Mouse (Mus musculus) embryonic facial prominence, embryonic 11.5 days (tissue): ENCODE data around the gene Prm3. TPM values are rescaled to one million over a fixed set of nuclear protein-coding genes. Genes with fewer than 3 reads are reported as not detected.

Experiments
- ATAC-seq: fragments of 200-750 bp; cut with Nextera tagmentation; replicated peaks from 2 replicates; pipeline ENCODE4 v1.8.0; 2017; ENCODE audit warnings: low read depth; ENCODE audit not compliant: insufficient number of reproducible peaks, low FRiP score, low TSS enrichment
- DNase-seq: peaks from one replicate; pipeline ENCODE4 v3.0.0-alpha.2; 2015; ENCODE audit warnings: low spot score
- H3K27ac ChIP-seq: fragments of 300-500 bp; sonication (generic); replicated peaks from 2 replicates; pipeline ENCODE4 v1.5.1; 2014; ENCODE audit warnings: mild to moderate bottlenecking, low read depth, low read length, control low read depth
- H3K27me3 ChIP-seq: fragments of 300-500 bp; sonication (generic); 2 replicates; pipeline ENCODE4 v1.6.1; 2014; ENCODE audit warnings: mild to moderate bottlenecking, low read length, moderate library complexity, mixed read lengths; ENCODE audit not compliant: control insufficient read depth, insufficient read depth
- H3K36me3 ChIP-seq: fragments of 300-500 bp; sonication (generic); replicated peaks from 2 replicates; pipeline ENCODE4 v1.6.1; 2014; ENCODE audit warnings: low read depth, mild to moderate bottlenecking, low read length, moderate library complexity, mixed read lengths; ENCODE audit not compliant: control insufficient read depth, insufficient read depth
- H3K4me1 ChIP-seq: fragments of 300-500 bp; sonication (generic); 2 replicates; pipeline ENCODE4 v1.6.1; 2014; ENCODE audit warnings: low read length, mixed read lengths; ENCODE audit not compliant: control insufficient read depth, insufficient read depth
- H3K4me2 ChIP-seq: fragments of 300-500 bp; sonication (generic); 2 replicates; pipeline ENCODE4 v1.6.1; 2014; ENCODE audit warnings: low read depth, mild to moderate bottlenecking, control low read depth, low read length, moderate library complexity
- H3K4me3 ChIP-seq: fragments of 300-500 bp; sonication (generic); 2 replicates; pipeline ENCODE4 v1.5.1; 2014; ENCODE audit warnings: low read depth, low read length, control low read depth
- H3K9ac ChIP-seq: fragments of 300-500 bp; sonication (generic); replicated peaks from 2 replicates; pipeline ENCODE4 v1.6.1; 2014; ENCODE audit warnings: mild to moderate bottlenecking, control low read depth, low read length
- H3K9me3 ChIP-seq: fragments of 300-500 bp; sonication (generic); replicated peaks from 2 replicates; pipeline ENCODE4 v1.6.1; 2016; ENCODE audit warnings: mild to moderate bottlenecking, low read length, inconsistent platforms, mixed read lengths; ENCODE audit not compliant: control insufficient read depth
- WGBS: fragments of 180-500 bp; shearing (Covaris S2); extraction: QIAGEN DNeasy Blood & Tissue Kit; methylation state at CpG from one replicate; pipeline ENCODE4 v1.1.7; 2014; 5-methylcytosine and 5-hydroxymethylcytosine counted together
- polyA plus RNA-seq: library from polyadenylated mRNA; unstranded; fragments of >200 nt; fragmentation: Nextera tagmentation; extraction: Ambion mirVana; gene quantifications from 2 replicates; pipeline ENCODE4 v1.2.1, GENCODE M21; 2014

Prm3 gene
- polyA plus RNA-seq, 1 experiment from 2014 or later, result not detected

GRCm38 (mm10) chr16:10741082-10741481 lies 49.6 kb downstream of the Prm3 start:
- 92% methylated on average over 2 of the region's 2 CpGs for WGBS
- no peak for DNase-seq
- Histone ChIP-seq H3K4me1 (no peaks in the 10 kb centered on the region), H3K4me2 (no peak overlapping the region), H3K27me3 (no peaks in the 10 kb centered on the region), H3K36me3 (no peaks in the 10 kb centered on the region), H3K9me3 (no peaks in the 10 kb centered on the region), H3K4me3 (no peak overlapping the region), H3K9ac (no peak overlapping the region), H3K27ac (no peak overlapping the region)
- ATAC-seq, result no peak

Other genes starting within 250 kb of the Prm3 start
- 24.0 and 29.1 TPM in 2 replicates for gene Dexi, start 247.9 kb downstream of the Prm3 start, polyA plus RNA-seq
- 32.1 and 37.3 TPM in 2 replicates for gene Clec16a, start 245.6 kb downstream of the Prm3 start, polyA plus RNA-seq
- gene Socs1, start 5.4 kb downstream of the Prm3 start, polyA plus RNA-seq, result 5.4 and 5.8 TPM in 2 replicates
- gene Tnp2, start 2.3 kb downstream of the Prm3 start, polyA plus RNA-seq, result not detected in 2 replicates
- not detected in 2 replicates for gene Prm2, start 5.2 kb upstream of the Prm3 start, polyA plus RNA-seq
- gene Prm1, start 14.9 kb upstream of the Prm3 start, polyA plus RNA-seq, result not detected in 2 replicates
- not detected in 2 replicates for gene Gm11172, start 22.0 kb upstream of the Prm3 start, polyA plus RNA-seq
- 2.7 and 2.9 TPM in 2 replicates for gene Rmi2, start 44.1 kb upstream of the Prm3 start, polyA plus RNA-seq